13 mouse cellular contexts compared by ENCODE assay signal in the genomic region with DNA sequence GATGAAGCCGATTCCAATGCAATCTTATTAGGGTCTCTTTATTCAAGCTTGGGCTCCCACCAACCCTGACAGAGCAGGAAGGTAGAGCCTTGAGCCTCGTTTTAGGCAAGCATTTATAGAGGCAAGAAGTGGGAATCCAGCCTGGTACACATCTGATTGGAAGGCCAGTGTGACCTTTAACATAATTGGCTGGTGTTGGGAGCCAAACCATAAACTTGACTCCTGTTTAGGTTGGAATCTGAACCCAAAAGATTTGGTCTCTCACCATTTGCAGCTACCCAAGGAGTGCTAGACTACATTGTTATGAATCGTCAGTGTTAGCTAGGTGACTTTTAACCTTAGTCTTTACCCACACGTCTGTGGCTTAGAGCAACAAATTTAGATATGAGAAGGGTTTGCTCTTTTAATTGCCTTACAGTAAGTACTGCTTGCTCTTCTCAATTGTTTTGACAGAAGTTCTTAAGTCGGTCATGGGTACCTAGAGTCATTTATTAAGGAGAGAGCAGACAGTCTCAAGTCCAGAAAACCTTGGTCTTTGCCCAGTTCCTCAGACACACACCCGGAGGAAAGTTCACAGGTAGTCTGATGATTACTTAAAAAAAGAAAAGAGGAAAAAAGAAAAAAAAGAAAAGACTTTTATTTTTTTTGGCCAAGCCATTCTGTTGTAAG.
"Had no signal": no experiment of that assay in that cellular context is flagged by ENCODE, and none has a peak within 500 bp of the region (broad histone marks: within the 10 kb centered on the region; RNA-seq: fewer than 3 reads in every experiment).

No protein-coding gene starts in this region.

- H3K9me3 ChIP-seq: intestine, embryonic 15.5 days; limb, embryonic 13.5 days; liver, embryonic 12.5 days; midbrain, embryonic 10.5 days; midbrain, embryonic 15.5 days; neural tube, embryonic 13.5 days had no signal

- H3K4me1 ChIP-seq: intestine, embryonic 15.5 days; midbrain, embryonic 10.5 days; midbrain, embryonic 15.5 days; neural tube, embryonic 13.5 days had no signal

- H3K27ac ChIP-seq: intestine, embryonic 15.5 days; limb, embryonic 13.5 days; liver, embryonic 12.5 days; midbrain, embryonic 10.5 days; midbrain, embryonic 15.5 days; neural tube, embryonic 13.5 days had no signal

- DNase-seq: left cerebral cortex, postnatal 4 days; lung, embryonic 14.5 days; lung, postnatal 10 days; lung, postnatal 4 days; retina, postnatal 1 day; right cerebral cortex, postnatal 4 days; thymus, postnatal 36 days had no signal

- H3K27me3 ChIP-seq: limb, embryonic 13.5 days; liver, embryonic 12.5 days; midbrain, embryonic 15.5 days; neural tube, embryonic 13.5 days had no signal

- H3K9ac ChIP-seq: intestine, embryonic 15.5 days; limb, embryonic 13.5 days; liver, embryonic 12.5 days; lung, embryonic 14.5 days; midbrain, embryonic 15.5 days; neural tube, embryonic 13.5 days had no signal

- H3K4me3 ChIP-seq: intestine, embryonic 15.5 days; limb, embryonic 13.5 days; liver, embryonic 12.5 days; midbrain, embryonic 10.5 days; midbrain, embryonic 15.5 days; neural tube, embryonic 13.5 days had no signal

- H3K36me3 ChIP-seq: intestine, embryonic 15.5 days; limb, embryonic 13.5 days; liver, embryonic 12.5 days; midbrain, embryonic 10.5 days; midbrain, embryonic 15.5 days; neural tube, embryonic 13.5 days had no signal

- H3K4me2 ChIP-seq: intestine, embryonic 15.5 days; limb, embryonic 13.5 days; liver, embryonic 12.5 days; lung, embryonic 14.5 days; midbrain, embryonic 15.5 days; neural tube, embryonic 13.5 days had no signal

- ATAC-seq: intestine, embryonic 15.5 days; liver, embryonic 12.5 days; midbrain, embryonic 15.5 days had no signal
